Mouse (Mus musculus): ENCODE data around the gene Epn2.

The Epn2 gene

DNA sequence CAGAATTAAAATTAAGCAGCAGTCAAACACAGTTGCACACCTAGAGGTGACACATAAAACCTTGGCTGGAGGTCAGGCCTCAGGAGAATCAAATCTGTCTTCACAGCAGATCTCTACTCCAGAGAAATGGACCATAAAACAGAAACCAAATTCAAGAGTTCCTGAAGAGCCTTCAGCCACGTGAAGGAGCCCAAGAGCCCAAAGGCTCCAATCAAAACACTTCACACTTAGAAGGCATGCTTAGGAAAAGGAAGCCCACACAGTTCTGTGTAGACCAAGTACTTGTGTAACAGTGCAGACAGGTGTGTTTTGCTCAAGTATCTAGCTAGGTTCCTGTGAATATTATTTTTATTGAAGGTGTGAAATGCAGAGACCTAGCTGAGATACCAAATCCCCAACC, 44.0 kb downstream of the Epn2 start:
- DNase-seq = no peak

DNA sequence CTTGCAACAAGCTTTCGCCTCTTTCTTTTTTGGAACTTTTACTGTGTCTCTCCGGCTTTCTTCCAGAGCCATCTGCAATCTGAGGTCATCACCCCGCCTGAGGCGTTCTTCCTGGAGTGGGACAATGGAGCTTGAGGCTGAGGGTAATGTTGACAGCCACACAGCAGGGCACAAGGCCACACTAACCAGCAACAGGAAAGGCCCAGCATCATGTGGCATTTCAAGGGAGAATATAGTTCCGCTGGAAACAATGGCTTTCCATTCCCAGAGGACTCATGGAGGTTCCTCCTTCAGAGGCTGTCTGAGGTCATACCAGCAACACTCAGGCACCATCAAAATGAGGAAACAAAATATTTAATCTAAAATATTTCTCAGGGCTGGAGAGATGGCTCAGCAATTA, 45.9 kb downstream of the Epn2 start:
- DNase-seq = no peak

DNA sequence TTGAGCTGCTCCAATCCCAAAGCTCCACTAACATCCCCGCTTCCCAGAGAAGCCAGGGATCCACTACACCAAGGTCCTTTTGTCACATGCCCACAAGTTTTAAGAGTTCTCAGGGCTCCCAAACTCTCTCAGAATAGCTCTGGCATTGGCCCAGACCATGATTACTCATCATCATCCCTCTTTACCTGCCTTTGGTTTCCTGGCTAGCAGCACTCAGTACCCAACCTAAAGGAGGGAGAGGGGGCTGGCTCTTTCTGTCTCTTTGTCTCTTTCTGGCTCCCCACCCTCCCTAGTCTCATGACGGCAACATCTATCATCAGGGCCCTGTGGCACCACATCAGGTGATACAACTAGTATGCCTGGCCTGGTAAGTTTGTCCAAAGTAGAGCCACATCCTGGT, 46.7 kb downstream of the Epn2 start:
- no peak for DNase-seq

DNA sequence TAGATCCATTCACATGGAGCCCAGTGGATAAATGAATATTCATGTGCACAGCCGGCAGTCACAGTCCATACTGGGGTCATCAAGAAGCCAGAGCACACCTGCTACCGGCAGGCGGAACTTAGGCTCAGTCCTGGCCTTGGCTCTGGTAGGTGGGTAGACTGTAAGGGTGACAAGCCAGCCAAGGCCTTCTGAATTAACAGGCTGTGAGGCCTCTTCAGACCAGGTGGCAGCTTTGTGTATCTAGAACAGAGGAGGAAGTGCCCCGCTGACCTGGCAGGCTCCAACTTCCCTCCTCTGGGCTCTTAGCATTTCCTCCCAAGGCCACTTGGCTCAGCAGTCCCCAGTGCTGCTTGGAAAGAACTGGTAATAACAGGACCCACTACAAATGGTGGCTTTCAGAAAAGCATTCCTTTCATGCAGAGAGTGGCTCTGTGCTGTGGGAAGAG, 50.2 kb downstream of the Epn2 start:
- DNase-seq = peak; percentile 78 to 80

DNA sequence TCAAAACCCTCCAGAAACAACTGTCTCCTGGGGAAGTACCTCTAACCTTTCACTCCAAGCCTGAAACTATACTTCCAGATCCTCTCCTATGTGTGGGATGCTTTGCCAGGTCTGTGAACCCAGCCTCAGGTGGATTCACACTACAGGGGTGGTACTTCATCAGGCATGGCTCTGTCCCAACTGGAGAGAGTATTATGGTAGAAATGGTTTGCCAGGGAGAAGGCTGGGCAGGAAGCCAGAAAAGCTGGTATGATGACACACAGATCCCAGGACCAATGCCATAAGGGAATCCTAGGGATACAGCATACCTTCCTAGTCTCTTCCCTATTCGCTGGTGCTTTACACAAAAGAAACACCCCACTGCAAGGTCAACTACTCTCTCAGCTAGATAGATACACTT, 52.6 kb downstream of the Epn2 start:
- DNase-seq = peak; percentile 88 to 89

DNA sequence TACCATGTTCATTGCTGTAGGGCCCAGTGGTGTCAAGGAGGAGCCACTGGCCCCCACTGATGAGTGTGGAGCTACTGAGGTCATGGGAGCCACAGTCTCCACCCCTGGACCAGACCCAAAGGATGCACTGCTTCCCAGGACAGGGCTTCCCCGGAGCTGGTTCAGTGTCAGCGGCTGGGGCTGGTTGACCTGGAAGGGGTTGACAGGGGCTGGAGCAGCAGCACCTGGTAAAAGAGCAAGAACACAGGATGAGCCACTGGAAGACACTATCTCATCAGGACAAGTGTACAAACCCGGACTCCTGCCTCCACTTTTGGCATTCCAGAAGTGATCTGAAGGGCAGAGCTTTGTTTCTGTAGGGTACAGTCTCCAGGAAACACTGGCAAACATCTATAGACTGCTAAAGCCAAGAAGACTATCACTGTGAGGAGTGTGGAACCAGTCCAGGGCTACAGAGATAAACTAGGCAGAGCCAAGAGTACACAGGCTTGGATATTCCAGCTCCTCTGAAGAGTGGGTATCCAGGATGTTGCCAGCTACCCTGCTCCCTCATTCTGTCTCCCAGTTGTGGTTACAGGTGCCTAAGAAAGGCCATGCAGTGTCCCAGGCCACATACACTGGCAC, 59.9 kb downstream of the Epn2 start:
- no peak for DNase-seq

DNA sequence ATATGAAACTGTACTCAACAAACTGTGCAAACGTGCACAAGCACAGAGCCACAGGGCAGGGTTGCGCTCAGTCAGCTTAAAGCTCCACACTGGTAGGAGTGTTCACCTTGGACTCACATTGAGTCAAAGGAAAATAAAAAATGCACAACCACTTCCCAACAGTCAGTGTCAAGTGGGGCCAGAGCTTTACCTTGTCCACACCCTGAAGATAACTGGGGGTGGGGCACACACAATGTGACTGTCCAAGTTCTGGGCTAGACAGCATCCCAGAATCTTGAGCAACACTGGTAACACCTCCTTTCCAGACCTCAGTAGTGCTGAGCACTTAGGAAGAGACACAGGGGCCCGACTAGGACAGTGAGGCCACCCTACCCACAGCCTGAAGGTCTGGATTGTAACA, 60.6 kb downstream of the Epn2 start:
- no peak for DNase-seq

DNA sequence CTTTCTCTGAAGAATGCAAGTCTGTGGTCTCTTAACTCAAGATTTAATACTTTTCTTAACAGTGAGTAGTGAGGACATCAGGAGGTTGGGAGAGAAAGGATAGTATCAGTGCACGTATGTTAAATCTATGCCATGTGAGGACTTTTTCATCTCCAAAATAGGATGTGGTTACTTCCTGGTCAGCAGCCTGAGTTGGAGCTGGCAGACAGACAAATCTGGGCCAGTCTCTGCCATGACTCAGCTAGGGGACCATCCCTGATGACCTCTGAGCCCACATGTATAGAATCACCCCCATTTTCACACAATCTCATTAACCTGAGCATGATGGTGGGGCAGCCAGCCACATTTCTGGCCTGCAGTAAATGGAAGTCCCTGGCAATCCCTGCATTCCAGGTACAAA, 61.5 kb downstream of the Epn2 start:
- DNase-seq = no peak

DNA sequence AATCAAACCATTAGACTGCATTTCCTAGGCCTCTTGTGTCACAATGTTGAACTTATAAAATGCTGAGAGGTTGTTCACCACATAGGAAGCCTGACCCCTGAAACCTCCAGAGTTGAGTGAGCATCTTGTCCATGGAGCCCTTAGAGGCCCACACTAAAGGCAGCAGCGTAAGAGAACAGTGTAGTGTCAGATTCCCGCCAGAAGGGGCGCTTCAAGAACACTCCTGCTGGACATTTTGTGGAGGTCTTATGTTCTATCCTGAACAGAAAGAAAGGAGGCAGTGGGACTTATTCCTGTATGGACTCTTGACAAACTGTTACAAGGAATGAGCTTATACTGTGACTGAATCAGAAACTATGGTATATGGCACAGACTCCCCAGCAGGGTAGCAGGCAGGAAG, 64.5 kb downstream of the Epn2 start:
- peak; percentile 70 to 72 for DNase-seq

DNA sequence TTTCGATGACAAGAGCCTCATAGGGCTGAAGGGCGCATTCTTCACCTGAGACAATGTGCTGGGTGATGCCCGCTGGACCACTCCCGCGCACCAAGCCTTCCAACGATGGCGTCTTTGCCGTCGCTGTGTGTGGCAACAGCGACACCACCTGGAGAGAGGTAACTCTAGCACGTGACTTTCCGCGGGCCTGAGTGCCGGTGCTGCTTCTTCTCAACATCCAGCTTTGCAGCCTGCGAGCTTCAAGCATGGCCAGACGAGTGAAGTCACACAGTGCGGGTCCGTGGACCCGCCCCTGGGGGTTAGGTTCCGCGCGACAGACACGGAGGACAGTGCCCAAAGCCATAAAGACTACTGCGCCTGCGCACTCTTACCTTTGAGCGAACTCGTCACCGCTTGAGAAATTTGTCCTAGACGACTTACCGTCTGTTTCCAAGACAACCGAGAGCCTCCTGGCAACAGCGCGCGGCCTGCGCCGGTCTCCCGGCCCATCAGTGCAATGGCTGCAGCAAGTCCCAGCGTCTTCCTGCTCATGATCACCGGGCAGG, 74.7 kb downstream of the Epn2 start, which contains the start of gene B9d1:
TSS of gene B9d1 (plus strand) at position 432 of the 545 bp plus-strand sequence.
- peak; percentile 98 to 99 for DNase-seq

DNA sequence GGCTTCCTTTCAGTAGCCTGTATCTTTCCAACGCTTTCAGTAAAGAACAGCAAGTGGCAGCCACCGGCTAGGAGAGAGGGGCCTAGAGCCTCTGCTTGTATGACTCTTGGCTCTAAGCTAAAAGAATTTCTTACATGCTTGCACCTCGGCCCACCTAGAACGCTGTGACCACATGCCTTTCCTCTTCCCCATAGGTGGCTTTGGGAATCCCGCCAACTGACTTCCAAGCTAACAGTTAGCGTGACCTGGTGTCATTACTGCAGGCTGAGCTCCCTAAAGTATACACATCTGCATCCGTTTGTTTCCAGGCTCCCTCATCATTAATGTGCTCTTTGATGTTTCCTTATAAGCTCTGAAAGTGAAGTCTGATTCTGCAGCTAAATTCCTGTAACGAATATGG, 75.6 kb downstream of the Epn2 start:
- peak; percentile 58 to 66 for DNase-seq

DNA sequence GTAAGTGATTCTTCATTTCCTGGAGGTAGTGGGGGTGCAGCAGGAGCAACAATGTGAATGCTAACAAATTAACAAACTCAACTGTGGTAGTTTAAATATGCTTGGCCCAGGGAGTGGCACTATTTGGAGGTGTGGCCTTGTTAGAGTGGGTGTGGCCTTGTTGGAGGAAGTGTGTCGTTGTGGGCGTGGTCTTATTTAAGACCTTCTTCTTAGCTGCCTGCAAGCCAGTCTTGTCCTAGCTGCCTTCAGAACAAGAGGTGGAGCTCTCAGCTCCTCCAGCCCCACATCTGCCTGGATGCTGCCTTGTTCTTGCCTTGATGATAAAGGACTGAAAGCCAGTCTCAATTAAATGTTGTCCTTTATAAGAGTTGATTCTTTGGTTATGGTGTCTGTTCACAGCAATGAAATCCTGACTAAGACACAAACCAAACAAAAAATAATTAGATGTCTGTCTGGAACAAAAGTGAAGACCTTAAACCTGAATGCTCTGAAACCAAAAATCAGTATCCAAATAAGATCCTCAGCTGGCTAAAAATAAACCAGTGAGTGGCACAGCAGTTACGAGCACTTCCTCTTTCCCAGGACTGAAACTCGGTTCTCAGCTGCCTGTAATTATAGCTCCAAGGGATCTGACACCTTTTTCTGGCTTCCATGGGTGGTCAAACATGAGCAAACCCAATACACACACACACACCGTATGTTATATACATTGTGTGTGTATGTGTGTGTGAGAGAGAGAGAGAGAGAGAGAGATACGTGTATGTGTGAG, 80.6 kb downstream of the Epn2 start:
- no peak for DNase-seq

DNA sequence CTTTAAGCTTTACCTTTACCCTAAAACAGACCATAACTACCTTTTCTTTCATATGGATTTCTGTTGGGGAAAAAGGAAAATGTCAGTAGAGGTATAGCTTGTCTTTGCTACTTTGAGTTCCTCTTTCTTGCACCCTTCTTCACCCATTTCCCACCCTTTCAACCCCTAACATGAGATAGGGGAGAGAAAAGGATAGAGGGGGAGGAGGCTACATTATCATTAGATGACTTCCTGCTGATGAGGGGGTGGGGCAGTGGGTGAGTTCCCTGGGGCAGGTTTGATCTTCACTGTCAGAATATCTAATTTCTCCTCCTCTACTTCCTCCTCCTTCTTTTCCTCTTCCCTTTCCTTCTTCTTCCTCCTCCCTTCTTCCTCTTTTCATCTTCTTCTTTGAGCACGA, 82.0 kb downstream of the Epn2 start:
- no peak for DNase-seq

DNA sequence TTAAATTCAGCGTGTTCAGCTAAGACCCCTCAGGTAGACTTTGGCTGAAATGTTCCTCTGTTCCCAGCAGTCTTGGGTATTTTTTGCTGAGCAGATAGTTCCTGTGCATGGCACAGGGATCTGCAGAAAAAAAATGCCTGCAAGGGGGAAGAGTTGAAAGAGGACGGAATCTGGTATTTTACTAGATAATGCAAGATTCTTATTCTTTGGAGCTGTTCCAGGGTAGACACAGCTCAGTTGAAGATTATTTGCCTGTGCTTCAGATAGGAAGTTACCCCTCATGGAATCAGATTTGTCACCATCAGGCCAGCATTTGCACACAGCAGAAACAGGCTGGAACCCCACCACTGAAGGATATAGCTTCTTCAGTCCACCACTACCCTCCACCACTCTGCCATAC, 84.0 kb downstream of the Epn2 start:
- DNase-seq = no peak

DNA sequence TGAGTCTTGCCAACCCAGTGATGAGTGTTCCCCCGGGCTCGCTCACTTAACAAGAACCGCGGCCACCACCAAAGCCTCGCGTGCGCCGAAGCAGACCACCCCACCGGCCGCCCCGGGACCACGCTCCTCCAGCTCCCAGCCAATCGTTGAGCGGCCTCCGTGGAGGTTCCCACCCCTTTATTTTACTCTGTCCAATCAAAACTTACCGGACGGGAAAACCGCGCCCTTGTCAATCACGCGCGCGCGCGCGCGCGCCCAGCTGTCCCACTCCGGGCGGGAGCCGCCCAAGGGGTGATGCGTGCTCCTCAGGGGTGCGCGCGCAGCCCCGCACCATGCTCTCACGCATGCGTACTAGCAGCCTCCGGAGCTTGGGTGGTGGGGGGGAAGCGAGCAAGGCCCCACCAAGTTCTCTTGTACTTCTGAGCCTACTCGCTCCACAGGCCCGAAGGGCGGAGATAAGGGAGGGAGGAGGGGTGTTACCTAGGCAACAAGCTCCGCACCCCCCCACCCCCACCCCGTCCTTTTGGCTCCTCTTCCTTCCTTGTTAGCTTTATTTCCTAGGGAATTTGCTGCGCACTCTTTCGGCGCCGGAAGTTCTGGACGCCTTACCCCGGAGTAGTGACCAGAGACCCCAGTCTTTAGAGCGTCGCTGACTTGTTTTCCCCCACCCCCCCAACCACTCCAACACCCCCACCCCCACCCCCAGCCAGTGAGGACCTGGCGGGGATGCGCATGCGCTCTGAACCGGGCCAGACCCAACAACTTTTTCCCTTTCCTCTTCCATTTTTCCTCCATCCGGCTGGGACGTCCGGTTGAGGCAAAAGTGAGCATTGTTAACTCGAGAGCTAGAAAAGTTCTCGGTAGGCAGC, 85.1 kb downstream of the Epn2 start, which contains the start of gene Mapk7:
TSS of gene Mapk7 (minus strand) at position 278 of the 869 bp plus-strand sequence.
- DNase-seq = peak; percentile 99

DNA sequence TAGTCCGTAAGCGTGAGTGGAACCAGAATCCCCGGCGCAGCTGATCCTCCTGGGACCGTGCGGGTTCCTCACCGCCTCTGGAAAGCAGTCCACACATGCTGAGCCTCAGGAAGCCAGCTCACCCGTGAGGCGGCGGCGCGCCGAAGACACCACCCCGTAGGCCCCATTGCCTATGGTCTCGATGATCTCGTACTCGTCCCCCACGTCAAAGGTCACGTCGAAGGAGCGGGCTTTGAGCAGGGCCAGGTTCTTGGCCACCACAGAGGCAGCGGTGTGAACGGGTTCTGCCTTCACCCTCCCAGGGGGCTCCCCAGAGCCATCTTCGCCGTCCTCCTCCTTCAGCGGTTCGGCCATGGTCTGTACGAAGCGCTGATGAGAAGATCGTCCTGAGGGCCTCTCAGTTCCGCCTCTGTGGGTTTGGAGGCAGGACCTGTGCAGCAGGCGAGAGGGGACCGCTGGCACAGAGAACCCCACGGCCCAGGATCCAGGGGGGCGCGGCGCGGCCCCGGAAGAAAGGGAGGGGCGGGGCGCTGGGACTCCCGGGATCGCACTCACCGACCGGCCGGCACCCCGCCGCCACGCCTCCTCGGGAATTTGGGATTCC, 85.9 kb downstream of the Epn2 start:
- DNase-seq = peak; percentile 64 to 67

DNA sequence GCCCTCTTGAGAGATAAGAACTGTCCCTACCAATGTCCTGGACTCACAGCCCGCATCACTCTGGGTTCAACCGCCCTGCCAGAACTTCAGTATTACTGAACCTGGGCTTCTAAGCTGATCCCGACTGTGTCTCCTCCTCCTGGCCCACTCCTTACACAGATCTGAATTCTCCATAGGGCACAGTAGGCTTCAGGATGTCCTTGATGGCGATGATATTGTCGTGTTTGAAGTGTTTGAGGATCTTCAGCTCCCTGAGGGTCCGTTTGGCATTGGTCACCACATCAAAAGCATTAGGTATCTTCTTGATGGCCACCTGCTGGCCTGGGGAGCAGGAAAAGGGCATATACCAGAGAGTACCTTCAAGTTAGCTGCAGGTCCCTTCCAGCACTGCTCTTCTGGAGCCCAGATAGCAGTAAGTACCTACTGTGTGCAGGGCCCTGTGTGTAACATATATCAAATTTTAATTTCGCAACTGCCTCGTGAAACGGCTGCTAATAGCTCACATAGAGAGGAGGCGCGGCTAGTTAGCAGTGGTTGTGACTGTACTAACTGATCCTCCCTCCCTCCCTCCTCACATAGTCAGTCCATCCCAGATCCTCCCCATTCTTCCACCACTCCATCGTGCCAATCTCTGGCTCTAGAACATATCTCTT, 86.6 kb downstream of the Epn2 start:
- peak; percentile 25 to 26 for DNase-seq

DNA sequence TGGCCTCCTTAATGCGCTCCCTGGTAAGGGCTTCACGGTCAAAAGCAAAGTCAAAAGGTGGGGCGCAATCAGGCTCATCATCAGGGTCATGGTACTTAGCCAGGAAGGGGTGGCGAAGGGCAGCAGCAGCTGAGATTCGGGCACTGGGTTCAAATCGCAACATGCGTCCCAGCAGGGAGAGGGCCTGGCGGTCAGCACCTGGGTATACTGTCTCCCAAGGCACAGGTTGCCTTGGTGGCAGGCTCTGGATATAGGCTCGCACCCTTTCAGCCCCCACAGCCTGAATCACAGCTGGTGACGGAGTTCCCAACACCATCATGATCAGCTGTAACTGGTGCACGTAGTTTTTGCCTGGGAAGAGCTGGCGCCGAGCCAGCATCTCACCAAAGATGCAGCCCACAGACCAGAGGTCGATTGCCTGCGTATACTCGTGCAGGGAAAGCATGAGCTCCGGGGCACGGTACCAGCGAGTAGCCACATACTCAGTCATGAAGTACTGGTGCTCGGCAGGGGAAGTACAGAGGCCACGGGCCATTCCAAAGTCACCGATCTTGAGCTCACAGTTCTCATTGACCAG, 88.5 kb downstream of the Epn2 start:
- DNase-seq = peak; percentile 45 to 52

DNA sequence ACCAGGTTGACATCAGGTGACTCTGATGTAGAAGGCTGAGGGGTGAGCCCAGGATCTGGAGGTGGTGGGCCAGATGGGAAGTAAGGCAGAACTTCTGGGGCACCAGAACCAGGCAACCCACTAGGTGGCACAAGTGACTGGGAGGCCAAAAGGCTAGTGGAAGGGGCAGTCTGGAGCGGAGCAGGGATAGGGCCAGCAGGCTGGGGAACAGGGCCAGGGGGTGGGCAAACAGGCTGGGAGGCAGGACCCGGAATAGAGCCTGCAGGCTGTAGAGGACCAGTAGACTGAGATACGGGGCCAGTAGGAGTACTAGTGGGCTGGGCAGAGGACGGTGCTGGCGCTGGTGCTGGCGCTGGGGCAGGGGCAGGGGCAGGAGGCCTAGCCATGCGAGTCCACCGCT, 89.6 kb downstream of the Epn2 start:
- DNase-seq = peak; percentile 61 to 74

DNA sequence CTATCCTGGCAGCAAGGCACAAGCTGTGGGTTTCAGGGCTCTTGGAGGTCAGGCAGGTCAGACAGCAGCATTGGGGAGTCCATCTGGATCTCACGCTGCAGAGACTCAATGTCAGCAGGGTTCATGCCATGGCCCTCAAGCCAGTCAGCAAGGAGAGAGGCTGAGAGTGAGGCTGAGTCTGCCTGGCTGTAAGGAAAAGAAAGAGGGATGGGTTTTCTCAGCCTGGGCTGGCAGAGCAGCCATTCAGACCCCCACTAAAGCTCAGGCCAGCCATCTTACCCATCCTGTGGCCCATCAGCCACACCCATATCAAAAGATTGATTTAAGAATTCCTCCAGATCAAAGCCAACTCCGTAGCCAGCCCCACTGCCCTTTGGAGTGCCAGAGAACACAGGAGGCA, 90.4 kb downstream of the Epn2 start:
- DNase-seq = peak; percentile 22 to 36

DNA sequence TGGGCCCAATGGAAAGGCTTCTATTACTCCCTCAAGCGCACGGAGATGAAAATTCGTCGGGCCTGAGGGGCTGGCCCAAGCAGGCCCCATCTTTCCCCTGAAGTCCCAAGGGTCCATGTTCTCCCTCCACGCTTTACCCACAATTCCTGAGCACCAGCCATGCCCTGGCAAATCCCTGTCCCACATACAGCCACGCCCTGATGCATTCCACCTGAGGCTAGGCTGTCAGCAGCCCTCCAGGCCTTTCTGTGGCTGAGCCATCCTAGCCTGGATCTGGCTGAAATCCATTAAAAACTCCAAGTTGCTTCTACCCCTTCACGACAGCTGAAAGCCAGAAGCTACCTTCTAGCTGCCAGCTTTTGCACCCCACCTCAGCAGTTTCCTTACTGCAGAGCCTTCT, 91.6 kb downstream of the Epn2 start:
- peak; percentile 32 to 41 for DNase-seq

DNA sequence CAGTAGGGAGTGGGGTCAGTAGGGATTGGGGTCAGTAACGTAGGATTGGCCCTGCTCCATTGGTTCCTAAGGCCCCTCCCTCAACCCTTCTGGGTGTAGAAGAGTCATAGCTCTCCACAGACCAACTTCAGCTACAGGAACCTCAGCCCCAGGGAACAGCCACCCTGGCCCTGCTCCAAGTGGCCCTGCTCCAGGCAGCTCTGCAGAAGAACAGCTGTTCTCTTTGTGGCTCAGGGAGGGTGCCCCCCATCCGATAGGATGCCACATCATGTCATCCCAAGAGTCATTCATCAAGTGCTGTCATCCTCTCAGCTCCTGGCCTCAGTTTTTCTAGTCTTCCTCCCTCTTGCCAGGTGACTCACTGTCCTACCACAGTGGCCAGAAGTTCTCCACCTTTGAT, 92.1 kb downstream of the Epn2 start:
- peak; percentile 84 to 89 for DNase-seq

All from cerebellum, postnatal 10 days (tissue).